Mouse (Mus musculus) hindbrain, embryonic 13.5 days (tissue): ENCODE results near the gene Rnf220. TPM values are rescaled to one million over a fixed set of nuclear protein-coding genes. Genes with fewer than 3 reads are reported as not detected.

ENCODE experiments used
- ATAC-seq: fragments of 200-750 bp; cut with Nextera tagmentation; 2 replicates; pipeline ENCODE4 v1.8.0; 2017; ENCODE audit warnings: moderate TSS enrichment; ENCODE audit not compliant: low FRiP score
- H3K27ac ChIP-seq: fragments of 300-500 bp; sonication (generic); 2 replicates; pipeline ENCODE4 v1.5.1; 2015; ENCODE audit warnings: inconsistent platforms, mild to moderate bottlenecking, moderate library complexity
- H3K27me3 ChIP-seq: fragments of 300-500 bp; sonication (generic); 2 replicates; pipeline ENCODE4 v1.6.1; 2015; ENCODE audit warnings: mild to moderate bottlenecking, inconsistent platforms
- H3K36me3 ChIP-seq: fragments of 300-500 bp; sonication (generic); 2 replicates; pipeline ENCODE4 v1.6.1; 2015; ENCODE audit warnings: mild to moderate bottlenecking, inconsistent platforms
- H3K4me1 ChIP-seq: fragments of 300-500 bp; sonication (generic); replicated peaks from 2 replicates; pipeline ENCODE4 v1.6.1; 2015; ENCODE audit warnings: inconsistent platforms
- H3K4me2 ChIP-seq: fragments of 300-500 bp; sonication (generic); 2 replicates; pipeline ENCODE4 v1.6.1; 2015; ENCODE audit warnings: inconsistent platforms, mild to moderate bottlenecking, moderate library complexity
- H3K4me3 ChIP-seq: fragments of 300-500 bp; sonication (generic); 2 replicates; pipeline ENCODE4 v1.5.1; 2015; ENCODE audit warnings: mild to moderate bottlenecking, inconsistent platforms
- H3K9ac ChIP-seq: fragments of 300-500 bp; sonication (generic); 2 replicates; pipeline ENCODE4 v1.6.1; 2015; ENCODE audit warnings: mild to moderate bottlenecking, inconsistent platforms
- H3K9me3 ChIP-seq: fragments of 300-500 bp; sonication (generic); 2 replicates; pipeline ENCODE4 v1.6.1; 2016; ENCODE audit warnings: inconsistent platforms
- WGBS: fragments of 180-500 bp; shearing (Covaris S2); methylation state at CpG from one replicate; pipeline ENCODE4 v1.1.7; 2015; 5-methylcytosine and 5-hydroxymethylcytosine counted together
- polyA plus RNA-seq: library from polyadenylated mRNA; unstranded; fragments of >200 nt; fragmentation: Nextera tagmentation; extraction: Ambion mirVana; gene quantifications from 2 replicates; pipeline ENCODE4 v1.2.1, GENCODE M21; 2015

Gene Rnf220
- polyA plus RNA-seq = 102 and 106 TPM in 2 replicates

- Histone ChIP-seq H3K9me3 (0 out of 2 replicates have a peak, but pooled peaks cover under 1% of the 10 kb centered on the region), H3K27me3 (peaks cover 85% of the 10 kb centered on the region), H3K4me1 (peaks cover 30% of the 10 kb centered on the region), H3K4me3 (peak within 1 kb of the TSS; percentile 47), H3K27ac (peak within 1 kb of the TSS; percentile 88), H3K36me3 (no peaks in the 10 kb centered on the region), H3K9ac (peak within 1 kb of the TSS; percentile 75), H3K4me2 (peak within 1 kb of the TSS; percentile 71)
- WGBS = 0% methylated on average over 42 of the region's 42 CpGs
- ATAC-seq = peak; percentile 95
Observed at GRCm38 (mm10) chr4:117496482-117497165, at the start of gene Rnf220. TSS of gene Rnf220 (minus strand) at chr4:117497052.

- no peak for ATAC-seq
Observed at GRCm38 (mm10) chr4:117546616-117547015, 49.8 kb upstream of the Rnf220 start.

GRCm38 (mm10) chr4:117545448-117545847 is 48.6 kb upstream of the Rnf220 start:
- Histone ChIP-seq H3K27ac (no peak overlapping the region), H3K4me3 (no peak overlapping the region), H3K4me1 (peaks cover 6% of the 10 kb centered on the region; the same call in 1 of the 2 replicates), H3K36me3 (no peaks in the 10 kb centered on the region), H3K9ac (no peak overlapping the region), H3K4me2 (no peak overlapping the region), H3K9me3 (no peaks in the 10 kb centered on the region), H3K27me3 (peaks cover 13% of the 10 kb centered on the region)
- no peak for ATAC-seq
- 93% methylated on average over 3 of the region's 3 CpGs for WGBS

More at GRCm38 (mm10) chr4:117546616-117547015, 49.8 kb upstream of the Rnf220 start:
- H3K36me3 ChIP-seq = no peaks in the 10 kb centered on the region
- peaks cover 16% of the 10 kb centered on the region for H3K4me1 ChIP-seq
- no peaks in the 10 kb centered on the region for H3K9me3 ChIP-seq
- no peak overlapping the region for H3K4me3 ChIP-seq
- WGBS = 90% methylated on average over 6 of the region's 6 CpGs
- H3K27ac ChIP-seq = no peak overlapping the region
- no peak overlapping the region for H3K9ac ChIP-seq
- H3K27me3 ChIP-seq = peaks cover 13% of the 10 kb centered on the region
- no peak overlapping the region for H3K4me2 ChIP-seq

GRCm38 (mm10) chr4:117540571-117540970 is 43.7 kb upstream of the Rnf220 start:
- 71% methylated on average over 5 of the region's 5 CpGs for WGBS
- Histone ChIP-seq H3K9me3 (no peaks in the 10 kb centered on the region), H3K27ac (no peak overlapping the region), H3K9ac (no peak overlapping the region), H3K36me3 (no peaks in the 10 kb centered on the region), H3K4me1 (0 out of 2 replicates have a peak, but pooled peaks cover 13% of the 10 kb centered on the region), H3K4me3 (no peak overlapping the region), H3K27me3 (peaks cover 31% of the 10 kb centered on the region), H3K4me2 (no peak overlapping the region)
- ATAC-seq = no peak

- Histone ChIP-seq H3K27ac (no peak overlapping the region), H3K9me3 (no peaks in the 10 kb centered on the region), H3K36me3 (no peaks in the 10 kb centered on the region), H3K4me1 (0 out of 2 replicates have a peak, but pooled peaks cover 13% of the 10 kb centered on the region), H3K27me3 (peaks cover 38% of the 10 kb centered on the region), H3K9ac (no peak overlapping the region), H3K4me2 (no peak overlapping the region), H3K4me3 (no peak overlapping the region)
- no peak for ATAC-seq
- 66% methylated on average over 8 of the region's 8 CpGs for WGBS
Observed at GRCm38 (mm10) chr4:117539329-117539980, 42.6 kb upstream of the Rnf220 start.

GRCm38 (mm10) chr4:117537002-117537401 is 40.1 kb upstream of the Rnf220 start:
- no peak overlapping the region for H3K4me3 ChIP-seq
- 93% methylated on average over 7 of the region's 7 CpGs for WGBS
- no peaks in the 10 kb centered on the region for H3K36me3 ChIP-seq
- H3K4me2 ChIP-seq = no peak overlapping the region
- H3K4me1 ChIP-seq = 0 out of 2 replicates have a peak, but pooled peaks cover 13% of the 10 kb centered on the region
- peaks cover 42% of the 10 kb centered on the region for H3K27me3 ChIP-seq
- no peak overlapping the region for H3K27ac ChIP-seq
- no peaks in the 10 kb centered on the region for H3K9me3 ChIP-seq
- no peak overlapping the region for H3K9ac ChIP-seq
- no peak for ATAC-seq

GRCm38 (mm10) chr4:117535496-117536200 is 38.8 kb upstream of the Rnf220 start:
- no peak overlapping the region for H3K27ac ChIP-seq
- no peak overlapping the region for H3K4me2 ChIP-seq
- 0 out of 2 replicates have a peak, but pooled peaks cover 13% of the 10 kb centered on the region for H3K4me1 ChIP-seq
- no peaks in the 10 kb centered on the region for H3K36me3 ChIP-seq
- no peak for ATAC-seq
- no peak overlapping the region for H3K4me3 ChIP-seq
- peaks cover 54% of the 10 kb centered on the region for H3K27me3 ChIP-seq
- WGBS = 55% methylated on average over 9 of the region's 9 CpGs
- H3K9ac ChIP-seq = no peak overlapping the region
- H3K9me3 ChIP-seq = no peaks in the 10 kb centered on the region

- Histone ChIP-seq H3K4me1 (peaks cover 12% of the 10 kb centered on the region; the same call in 1 of the 2 replicates), H3K36me3 (no peaks in the 10 kb centered on the region), H3K9ac (no peak overlapping the region), H3K4me2 (no peak overlapping the region), H3K9me3 (no peaks in the 10 kb centered on the region), H3K27me3 (peaks cover 83% of the 10 kb centered on the region), H3K4me3 (no peak overlapping the region), H3K27ac (no peak overlapping the region)
- no peak for ATAC-seq
- WGBS = 69% methylated on average over 4 of the region's 4 CpGs
Observed at GRCm38 (mm10) chr4:117529843-117530242, 33.0 kb upstream of the Rnf220 start.

- peaks cover 77% of the 10 kb centered on the region for H3K27me3 ChIP-seq
- H3K9ac ChIP-seq = no peak overlapping the region
- H3K27ac ChIP-seq = no peak overlapping the region
- H3K9me3 ChIP-seq = no peaks in the 10 kb centered on the region
- H3K4me3 ChIP-seq = no peak overlapping the region
- no peak for ATAC-seq
- WGBS = 31% methylated on average over 1 of the region's 1 CpGs
- no peak overlapping the region for H3K4me2 ChIP-seq
- peaks cover 12% of the 10 kb centered on the region; the same call in 1 of the 2 replicates for H3K4me1 ChIP-seq
- no peaks in the 10 kb centered on the region for H3K36me3 ChIP-seq
Observed at GRCm38 (mm10) chr4:117527952-117528351, 31.1 kb upstream of the Rnf220 start.

- Histone ChIP-seq H3K4me2 (no peak overlapping the region), H3K9ac (no peak overlapping the region), H3K4me3 (no peak overlapping the region), H3K27me3 (peaks cover 78% of the 10 kb centered on the region), H3K27ac (no peak overlapping the region), H3K9me3 (no peaks in the 10 kb centered on the region), H3K36me3 (no peaks in the 10 kb centered on the region), H3K4me1 (peaks cover 12% of the 10 kb centered on the region; the same call in 1 of the 2 replicates)
- ATAC-seq = no peak
- WGBS = 63% methylated on average over 9 of the region's 9 CpGs
Observed at GRCm38 (mm10) chr4:117527116-117527899, 30.5 kb upstream of the Rnf220 start.

GRCm38 (mm10) chr4:117525990-117526389 is 29.1 kb upstream of the Rnf220 start:
- peaks cover 12% of the 10 kb centered on the region; the same call in 1 of the 2 replicates for H3K4me1 ChIP-seq
- H3K36me3 ChIP-seq = no peaks in the 10 kb centered on the region
- H3K9ac ChIP-seq = no peak overlapping the region
- H3K4me2 ChIP-seq = no peak overlapping the region
- H3K9me3 ChIP-seq = no peaks in the 10 kb centered on the region
- 92% methylated on average over 5 of the region's 5 CpGs for WGBS
- H3K4me3 ChIP-seq = no peak overlapping the region
- peaks cover 74% of the 10 kb centered on the region for H3K27me3 ChIP-seq
- H3K27ac ChIP-seq = no peak overlapping the region
- no peak for ATAC-seq
